Mouse (Mus musculus): ENCODE measurements around the gene Tns2. TPM values are rescaled to one million over a fixed set of nuclear protein-coding genes. Genes with fewer than 3 reads are reported as not detected.

Gene Tns2
- polyA plus RNA-seq, 1 experiment from 2014 or later, result 14.6 TPM

DNA sequence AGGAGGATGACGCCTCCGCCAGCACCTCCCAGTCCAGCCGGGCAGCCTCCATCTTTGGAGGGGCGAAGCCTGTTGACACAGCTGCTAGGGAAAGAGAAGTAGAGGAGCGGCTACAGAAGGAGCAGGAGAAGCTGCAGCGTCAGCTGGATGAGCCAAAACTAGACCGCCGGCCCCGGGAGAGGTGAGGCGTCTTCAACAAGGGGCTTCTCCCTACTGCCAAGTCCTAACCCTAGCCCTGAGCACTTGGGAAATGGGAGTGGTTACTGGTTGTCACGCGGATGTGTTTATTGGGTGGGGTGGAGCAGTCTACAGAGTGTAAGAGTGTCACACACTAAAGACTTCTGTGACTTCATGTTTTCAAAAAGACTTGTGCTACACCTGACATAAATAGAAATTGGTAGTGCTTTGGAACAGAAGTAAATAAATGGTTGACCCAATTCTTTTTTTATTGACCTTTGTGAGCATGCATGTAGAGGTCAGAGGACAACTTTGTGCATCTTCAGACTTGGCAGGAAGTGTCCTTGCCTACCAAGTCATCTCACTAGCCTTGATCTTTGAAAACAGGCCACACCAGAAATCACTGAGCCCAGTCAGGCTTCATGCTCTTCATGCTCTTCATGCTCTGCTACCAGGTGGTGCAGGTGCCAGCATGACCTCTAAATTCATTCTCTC is 10.2 kb upstream of the Tns2 start:
- H3K4me3 ChIP-seq (ENCODE audit: low read depth, low read length), result no peak overlapping the region
- peaks cover 48% of the 10 kb centered on the region for H3K36me3 ChIP-seq (ENCODE audit: control insufficient read depth, insufficient read depth, low read length)
- DNase-seq (ENCODE audit: low spot score), result no peak
- no peaks in the 10 kb centered on the region for H3K4me1 ChIP-seq (ENCODE audit: control insufficient read depth, insufficient read depth, low read length)
- no peaks in the 10 kb centered on the region for H3K27me3 ChIP-seq (ENCODE audit: control insufficient read depth, insufficient read depth, low read length)
- no peak overlapping the region for H3K27ac ChIP-seq (replicated peaks; ENCODE audit: low read depth, low read length)
- WGBS, result 88% methylated on average over 12 of the region's 12 CpGs
- H3K9ac ChIP-seq (ENCODE audit: low read length), result no peak overlapping the region
- ATAC-seq (ENCODE audit: insufficient number of reproducible peaks, low FRiP score, low TSS enrichment, low read depth), result no peak
- H3K4me2 ChIP-seq (ENCODE audit: low read depth, severe bottlenecking), result no peak overlapping the region
- H3K9me3 ChIP-seq (ENCODE audit: control insufficient read depth, low read length), result no peaks in the 10 kb centered on the region

GRCm38 (mm10) chr15:102091063-102091679 is 9.0 kb upstream of the Tns2 start:
- WGBS, result 84% methylated on average over 12 of the region's 12 CpGs
- H3K4me3 ChIP-seq (ENCODE audit: low read depth, low read length), result no peak overlapping the region
- no peak overlapping the region for H3K4me2 ChIP-seq (ENCODE audit: low read depth, severe bottlenecking)
- no peak for DNase-seq (ENCODE audit: low spot score)
- no peak for ATAC-seq (ENCODE audit: insufficient number of reproducible peaks, low FRiP score, low TSS enrichment, low read depth)
- H3K4me1 ChIP-seq (ENCODE audit: control insufficient read depth, insufficient read depth, low read length), result no peaks in the 10 kb centered on the region
- no peaks in the 10 kb centered on the region for H3K27me3 ChIP-seq (ENCODE audit: control insufficient read depth, insufficient read depth, low read length)
- peaks cover 55% of the 10 kb centered on the region for H3K36me3 ChIP-seq (ENCODE audit: control insufficient read depth, insufficient read depth, low read length)
- H3K9me3 ChIP-seq (ENCODE audit: control insufficient read depth, low read length), result no peaks in the 10 kb centered on the region
- no peak overlapping the region for H3K9ac ChIP-seq (ENCODE audit: low read length)
- no peak overlapping the region for H3K27ac ChIP-seq (replicated peaks; ENCODE audit: low read depth, low read length)

DNA sequence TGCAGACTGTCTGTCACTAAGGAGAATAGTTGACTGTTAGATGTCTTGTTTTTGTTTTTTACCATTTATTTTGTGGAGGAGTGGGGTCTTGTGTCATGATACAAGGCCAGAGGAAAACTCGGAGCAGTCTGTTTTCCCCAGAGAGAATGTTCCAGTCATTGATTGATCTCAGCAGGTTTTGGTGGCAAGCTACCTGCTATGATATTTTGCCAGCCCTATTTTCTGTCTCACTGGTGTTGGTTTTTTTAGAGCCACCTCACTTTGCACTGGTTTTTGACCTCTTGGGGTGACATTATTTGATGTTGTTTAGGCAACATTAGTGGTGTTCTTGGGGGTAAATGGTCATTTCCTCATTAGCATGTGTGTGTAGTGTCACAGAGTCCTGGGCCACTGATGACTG is 8.5 kb upstream of the Tns2 start:
- H3K36me3 ChIP-seq (ENCODE audit: control insufficient read depth, insufficient read depth, low read length), result peaks cover 57% of the 10 kb centered on the region
- H3K9ac ChIP-seq (ENCODE audit: low read length), result no peak overlapping the region

DNA sequence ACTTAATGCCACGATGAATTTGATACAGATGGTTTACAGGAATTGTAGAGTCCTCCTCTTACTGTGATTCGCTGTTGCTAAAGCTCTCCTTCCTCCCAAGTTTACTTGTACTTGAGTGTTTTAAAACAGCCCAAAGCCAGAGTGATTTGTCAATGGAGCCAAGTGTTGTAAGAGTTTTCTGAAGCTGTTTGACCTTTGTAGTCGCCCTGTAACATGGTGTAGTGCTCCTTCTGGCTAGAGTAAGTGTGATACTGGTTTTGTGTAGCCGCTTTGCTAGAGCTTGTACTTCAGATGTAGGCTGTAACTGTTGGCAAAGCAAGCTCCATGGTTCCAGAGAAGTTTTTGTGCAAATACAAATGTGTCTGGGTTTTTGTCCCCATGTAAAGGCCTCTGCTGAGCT is 8.0 kb upstream of the Tns2 start:
- Histone ChIP-seq H3K27ac (replicated peaks; ENCODE audit: low read depth, low read length) (no peak overlapping the region), H3K9ac (ENCODE audit: low read length) (no peak overlapping the region), H3K4me3 (ENCODE audit: low read depth, low read length) (no peak overlapping the region), H3K4me1 (ENCODE audit: control insufficient read depth, insufficient read depth, low read length) (no peaks in the 10 kb centered on the region), H3K36me3 (ENCODE audit: control insufficient read depth, insufficient read depth, low read length) (peaks cover 54% of the 10 kb centered on the region), H3K9me3 (ENCODE audit: control insufficient read depth, low read length) (no peaks in the 10 kb centered on the region), H3K27me3 (ENCODE audit: control insufficient read depth, insufficient read depth, low read length) (no peaks in the 10 kb centered on the region), H3K4me2 (ENCODE audit: low read depth, severe bottlenecking) (no peak overlapping the region)
- no peak for DNase-seq (ENCODE audit: low spot score)
- no peak for ATAC-seq (ENCODE audit: insufficient number of reproducible peaks, low FRiP score, low TSS enrichment, low read depth)
- 91% methylated on average over 4 of the region's 4 CpGs for WGBS

More for the DNA sequence above, 8.5 kb upstream of the Tns2 start:
- H3K27me3 ChIP-seq (ENCODE audit: control insufficient read depth, insufficient read depth, low read length), result no peaks in the 10 kb centered on the region
- WGBS, result 79% methylated on average over 1 of the region's 1 CpGs
- H3K27ac ChIP-seq (replicated peaks; ENCODE audit: low read depth, low read length), result no peak overlapping the region
- H3K9me3 ChIP-seq (ENCODE audit: control insufficient read depth, low read length), result no peaks in the 10 kb centered on the region
- H3K4me1 ChIP-seq (ENCODE audit: control insufficient read depth, insufficient read depth, low read length), result no peaks in the 10 kb centered on the region
- ATAC-seq (ENCODE audit: insufficient number of reproducible peaks, low FRiP score, low TSS enrichment, low read depth) (no peak), DNase-seq (ENCODE audit: low spot score) (no peak)
- H3K4me2 ChIP-seq (ENCODE audit: low read depth, severe bottlenecking), result no peak overlapping the region
- no peak overlapping the region for H3K4me3 ChIP-seq (ENCODE audit: low read depth, low read length)

- no peak overlapping the region for H3K9ac ChIP-seq (ENCODE audit: low read length)
- 36% methylated on average over 2 of the region's 2 CpGs for WGBS
- no peak overlapping the region for H3K4me2 ChIP-seq (ENCODE audit: low read depth, severe bottlenecking)
- H3K4me3 ChIP-seq (ENCODE audit: low read depth, low read length), result no peak overlapping the region
- no peak for ATAC-seq (ENCODE audit: insufficient number of reproducible peaks, low FRiP score, low TSS enrichment, low read depth)
- peaks cover 10% of the 10 kb centered on the region; the same call in 1 of the 2 replicates for H3K4me1 ChIP-seq (ENCODE audit: control insufficient read depth, insufficient read depth, low read length)
- no peak overlapping the region for H3K27ac ChIP-seq (replicated peaks; ENCODE audit: low read depth, low read length)
- DNase-seq (ENCODE audit: low spot score), result no peak
- H3K27me3 ChIP-seq (ENCODE audit: control insufficient read depth, insufficient read depth, low read length), result no peaks in the 10 kb centered on the region
- H3K36me3 ChIP-seq (ENCODE audit: control insufficient read depth, insufficient read depth, low read length), result peaks cover 56% of the 10 kb centered on the region
- no peaks in the 10 kb centered on the region for H3K9me3 ChIP-seq (ENCODE audit: control insufficient read depth, low read length)
These were observed 6.1 kb upstream of the Tns2 start for GRCm38 (mm10) chr15:102094157-102094556.

DNA sequence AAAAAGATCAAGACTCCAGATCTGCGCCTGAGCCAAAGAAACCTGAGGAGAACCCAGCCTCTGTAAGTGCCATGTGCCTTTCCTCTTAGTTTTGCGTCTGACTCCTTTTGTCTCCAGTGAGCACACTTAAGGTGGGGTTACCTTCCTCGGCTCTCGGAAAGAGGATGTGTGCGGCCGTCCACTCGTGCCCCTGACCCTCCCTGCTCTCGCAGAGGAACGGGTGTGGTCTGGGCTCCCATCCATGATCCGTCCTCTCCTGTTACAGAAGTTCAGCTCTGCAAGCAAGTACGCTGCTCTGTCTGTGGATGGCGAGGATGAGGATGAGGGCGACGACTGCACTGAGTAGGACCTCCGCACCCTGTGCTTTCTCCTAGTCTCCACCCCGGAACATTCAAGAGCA is 5.2 kb upstream of the Tns2 start:
- no peak overlapping the region for H3K4me2 ChIP-seq (ENCODE audit: low read depth, severe bottlenecking)
- H3K4me1 ChIP-seq (ENCODE audit: control insufficient read depth, insufficient read depth, low read length), result peaks cover 13% of the 10 kb centered on the region; the same call in 1 of the 2 replicates
- no peak overlapping the region for H3K27ac ChIP-seq (replicated peaks; ENCODE audit: low read depth, low read length)
- H3K27me3 ChIP-seq (ENCODE audit: control insufficient read depth, insufficient read depth, low read length), result no peaks in the 10 kb centered on the region
- peaks cover 54% of the 10 kb centered on the region for H3K36me3 ChIP-seq (ENCODE audit: control insufficient read depth, insufficient read depth, low read length)
- 87% methylated on average over 16 of the region's 16 CpGs for WGBS
- ATAC-seq (ENCODE audit: insufficient number of reproducible peaks, low FRiP score, low TSS enrichment, low read depth), result no peak
- DNase-seq (ENCODE audit: low spot score), result no peak
- no peaks in the 10 kb centered on the region for H3K9me3 ChIP-seq (ENCODE audit: control insufficient read depth, low read length)
- H3K9ac ChIP-seq (ENCODE audit: low read length), result no peak overlapping the region
- no peak overlapping the region for H3K4me3 ChIP-seq (ENCODE audit: low read depth, low read length)

DNA sequence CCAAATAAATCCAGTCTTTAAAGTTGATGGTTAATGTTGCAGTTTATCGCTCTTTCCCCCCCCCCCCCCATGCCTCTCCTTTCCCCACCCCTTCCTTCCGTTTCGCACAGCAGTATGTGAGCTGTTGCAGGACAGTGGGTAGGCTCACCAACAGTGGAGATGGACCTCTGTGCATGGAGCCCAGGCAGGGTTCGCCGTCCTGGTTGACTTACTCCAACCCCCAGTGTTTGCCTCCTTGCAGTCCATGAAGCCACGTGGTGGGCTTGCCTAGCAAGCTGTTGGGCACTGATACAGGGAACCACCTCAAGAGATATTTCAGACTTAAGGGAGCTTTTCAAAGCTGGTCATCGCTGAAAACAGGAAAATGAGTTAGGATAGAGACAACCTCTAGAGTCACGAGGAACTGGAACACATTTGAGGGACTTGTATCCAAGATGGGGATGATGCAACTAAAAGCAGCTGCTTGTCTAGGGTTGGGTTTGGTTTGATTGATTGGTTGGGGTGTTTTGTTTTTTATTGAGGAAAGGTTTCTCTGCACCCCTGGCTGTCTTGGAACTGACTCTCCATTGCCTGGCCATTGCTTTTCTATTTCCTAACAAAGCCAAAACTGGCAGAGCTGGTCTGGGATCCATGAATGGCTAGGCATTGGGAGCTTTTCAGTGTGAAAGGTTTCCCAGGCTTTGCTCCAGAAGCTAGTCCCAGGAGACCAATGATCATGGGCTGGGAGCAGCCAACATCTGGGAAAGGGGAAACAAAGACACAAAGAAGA is 2.9 kb upstream of the Tns2 start:
- H3K4me2 ChIP-seq (ENCODE audit: low read depth, severe bottlenecking), result no peak overlapping the region
- no peaks in the 10 kb centered on the region for H3K9me3 ChIP-seq (ENCODE audit: control insufficient read depth, low read length)
- WGBS, result 88% methylated on average over 8 of the region's 8 CpGs
- no peak overlapping the region for H3K4me3 ChIP-seq (ENCODE audit: low read depth, low read length)
- no peaks in the 10 kb centered on the region for H3K27me3 ChIP-seq (ENCODE audit: control insufficient read depth, insufficient read depth, low read length)
- H3K27ac ChIP-seq (replicated peaks; ENCODE audit: low read depth, low read length), result peak overlapping the region; percentile 32
- no peak for DNase-seq (ENCODE audit: low spot score)
- H3K9ac ChIP-seq (ENCODE audit: low read length), result no peak overlapping the region
- peaks cover 36% of the 10 kb centered on the region for H3K36me3 ChIP-seq (ENCODE audit: control insufficient read depth, insufficient read depth, low read length)
- ATAC-seq (ENCODE audit: insufficient number of reproducible peaks, low FRiP score, low TSS enrichment, low read depth), result no peak
- H3K4me1 ChIP-seq (ENCODE audit: control insufficient read depth, insufficient read depth, low read length), result peaks cover 32% of the 10 kb centered on the region

DNA sequence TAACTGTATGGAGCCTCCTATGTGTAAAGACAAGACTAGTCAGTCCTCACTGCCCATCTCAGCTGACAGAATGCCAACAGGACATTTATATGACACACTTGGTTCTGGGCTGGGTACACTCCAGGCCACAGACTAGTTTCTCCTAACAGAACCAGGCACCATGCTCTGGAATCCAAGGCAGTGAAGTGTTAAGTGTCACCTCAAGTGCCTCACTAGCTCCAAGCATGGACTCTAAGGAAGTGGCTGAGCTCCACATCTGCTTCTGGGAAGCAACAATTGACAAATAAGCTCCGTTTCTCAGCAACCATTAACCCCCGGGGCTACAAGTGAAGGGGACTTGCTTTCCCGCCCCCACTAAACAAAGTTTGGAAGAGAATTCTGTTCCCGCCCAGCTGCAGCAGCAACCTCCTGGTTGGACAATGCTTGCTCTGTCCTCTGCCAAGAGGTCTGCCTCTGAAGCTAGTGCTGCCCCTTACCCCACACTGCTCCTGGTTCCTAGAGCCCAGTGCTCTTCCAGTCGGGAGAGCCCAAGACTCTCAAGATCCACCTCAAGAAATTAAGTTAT is 2.1 kb upstream of the Tns2 start:
- DNase-seq (ENCODE audit: low spot score) (peak; percentile 57), ATAC-seq (ENCODE audit: insufficient number of reproducible peaks, low FRiP score, low TSS enrichment, low read depth) (no peak)
- Histone ChIP-seq H3K9me3 (ENCODE audit: control insufficient read depth, low read length) (no peaks in the 10 kb centered on the region), H3K36me3 (ENCODE audit: control insufficient read depth, insufficient read depth, low read length) (peaks cover 29% of the 10 kb centered on the region), H3K4me1 (ENCODE audit: control insufficient read depth, insufficient read depth, low read length) (peaks cover 39% of the 10 kb centered on the region), H3K4me2 (ENCODE audit: low read depth, severe bottlenecking) (no peak overlapping the region), H3K27me3 (ENCODE audit: control insufficient read depth, insufficient read depth, low read length) (no peaks in the 10 kb centered on the region), H3K9ac (ENCODE audit: low read length) (no peak overlapping the region), H3K4me3 (ENCODE audit: low read depth, low read length) (no peak overlapping the region), H3K27ac (replicated peaks; ENCODE audit: low read depth, low read length) (peak overlapping the region; percentile 32)
- WGBS, result 25% methylated on average over 5 of the region's 5 CpGs
